Mouse (Mus musculus) MEL (cell line): ENCODE data around the gene Cfap77.

Experiments used
- BHLHE40 ChIP-seq: IDR thresholded peaks from 2 replicates; pipeline ENCODE4 v1.6.1; 2012; ENCODE audit warnings: low read depth, mild to moderate bottlenecking, inconsistent platforms, low read length, improper control_type of control experiment, borderline replicate concordance
- GABPA ChIP-seq: IDR thresholded peaks from 2 replicates; pipeline ENCODE4 v1.6.1; 2012; ENCODE audit warnings: low read depth, mild to moderate bottlenecking, inconsistent platforms, low read length, improper control_type of control experiment, moderate library complexity
- GATA1 ChIP-seq: IDR thresholded peaks from 2 replicates; pipeline ENCODE4 v1.6.1; 2011; ENCODE audit warnings: low read depth, low read length, improper control_type of control experiment
- HCFC1 ChIP-seq: IDR thresholded peaks from 2 replicates; pipeline ENCODE4 v1.6.1; 2012; ENCODE audit warnings: low read depth, mild to moderate bottlenecking, inconsistent platforms, low read length, improper control_type of control experiment, moderate library complexity
- MYC ChIP-seq: IDR thresholded peaks from 2 replicates; pipeline ENCODE4 v1.6.1; 2011; ENCODE audit warnings: low read depth, mild to moderate bottlenecking, low read length, improper control_type of control experiment, moderate library complexity
- SIN3A ChIP-seq: IDR thresholded peaks from 2 replicates; pipeline ENCODE4 v1.6.1; 2012; ENCODE audit warnings: low read length, improper control_type of control experiment, inconsistent platforms

DNA sequence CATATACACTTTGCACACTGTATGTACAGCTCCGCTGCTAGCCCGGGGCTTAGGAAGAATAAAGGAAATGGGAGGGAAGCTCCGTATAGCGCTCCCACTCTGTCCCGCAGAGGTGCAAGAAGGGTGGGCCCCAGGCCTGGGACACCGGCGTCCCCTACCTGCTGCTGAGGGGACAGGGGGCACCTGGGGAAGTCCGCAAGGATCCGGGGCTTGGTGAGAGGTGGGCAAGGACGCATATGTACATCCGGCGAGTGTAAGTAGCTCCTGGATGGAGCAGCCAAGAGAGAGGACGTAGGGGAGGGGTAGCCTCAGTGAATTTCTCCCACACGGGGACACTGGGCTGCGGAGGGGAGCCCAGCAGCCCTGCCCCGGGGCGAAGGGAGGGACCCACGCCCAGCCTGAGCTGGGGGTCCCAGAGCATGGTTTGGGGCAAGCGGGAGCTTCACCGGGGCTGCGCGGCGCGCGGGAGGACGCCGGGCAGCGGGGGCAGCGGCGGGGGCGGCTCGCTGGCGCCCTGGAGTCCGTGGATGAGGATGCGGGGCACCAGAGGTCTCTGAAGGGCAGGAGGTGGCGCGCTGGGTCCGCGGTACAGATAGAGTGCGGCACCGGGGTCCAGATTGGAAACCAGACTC is 145.6 kb downstream of the Cfap77 start:
- TF ChIP-seq HCFC1, result no peak
- TF ChIP-seq GATA1, result no peak
- TF ChIP-seq MYC, result no peak
- no peak for TF ChIP-seq BHLHE40
- no peak for TF ChIP-seq SIN3A
- TF ChIP-seq GABPA, result no peak
